Mouse (Mus musculus) heart, adult 9 months (tissue): ENCODE measurements at regions not wholly inside any gene's neighbourhood (a gene's known extent, or its start where the extent isn't known, plus 50 kb on each side); places are given as distances from the start of the nearest gene placed in this dataset.
"Not testable (repeated sequence)": the region's sequence is repeated elsewhere in the genome, so short reads cannot be mapped to it uniquely, and the experiment has no call there.

ENCODE experiments used
- DNase-seq, 2 experiments: peaks; one replicate each; pipeline ENCODE4 v3.0.0; 2022; ENCODE audit warnings: low spot score in 2 of 2

- DNase-seq: no peak
These were observed 841.6 kb upstream of the Adam24 start for GRCm38 (mm10) chr8:39833251-39833650.

- DNase-seq: no peak
These were observed 828.0 kb upstream of the Adam24 start for GRCm38 (mm10) chr8:39846854-39847253.

- no peak for DNase-seq
These were observed 812.3 kb upstream of the Adam24 start for GRCm38 (mm10) chr8:39862544-39862943.

- DNase-seq: no peak
These were observed 772.6 kb upstream of the Adam24 start for GRCm38 (mm10) chr8:39902251-39902650.

- DNase-seq: no peak
These were observed 762.0 kb upstream of the Adam24 start for GRCm38 (mm10) chr8:39912926-39913325.

- DNase-seq: no peak
These were observed 753.5 kb upstream of the Adam24 start for GRCm38 (mm10) chr8:39921336-39921735.

- no peak for DNase-seq
These were observed 751.1 kb upstream of the Adam24 start for GRCm38 (mm10) chr8:39923741-39924140.

GRCm38 (mm10) chr8:39950178-39950896, 724.5 kb upstream of the Adam24 start:
- DNase-seq: no peak

GRCm38 (mm10) chr8:39954497-39954896, 720.4 kb upstream of the Adam24 start:
- no peak for DNase-seq

GRCm38 (mm10) chr8:39954924-39955323, 720.0 kb upstream of the Adam24 start:
- no peak for DNase-seq

- peak; percentile 4 to 13 for DNase-seq
These were observed 669.6 kb upstream of the Adam24 start for GRCm38 (mm10) chr8:40005207-40005837.

GRCm38 (mm10) chr8:40019281-40019943, 655.5 kb upstream of the Adam24 start:
- DNase-seq: no peak

- DNase-seq: no peak
These were observed 610.7 kb upstream of the Adam24 start for GRCm38 (mm10) chr8:40064145-40064544.

GRCm38 (mm10) chr8:40071131-40071530, 603.7 kb upstream of the Adam24 start:
- no peak for DNase-seq

GRCm38 (mm10) chr8:40080976-40081375, 593.9 kb upstream of the Adam24 start:
- DNase-seq: not testable (repeated sequence)

- DNase-seq: no peak
These were observed 590.7 kb upstream of the Adam24 start for GRCm38 (mm10) chr8:40084129-40084528.

GRCm38 (mm10) chr8:40089377-40089776, 585.5 kb upstream of the Adam24 start:
- DNase-seq: no peak

- peak in 1 of 2 experiments; percentile 5 for DNase-seq
These were observed 550.5 kb upstream of the Adam24 start for GRCm38 (mm10) chr8:40124402-40124801.

GRCm38 (mm10) chr8:40127141-40127540, 547.7 kb upstream of the Adam24 start:
- DNase-seq: no peak

- no peak for DNase-seq
These were observed 542.1 kb upstream of the Adam24 start for GRCm38 (mm10) chr8:40132662-40133257.

GRCm38 (mm10) chr8:40150911-40151797, 523.7 kb upstream of the Adam24 start:
- peak in 1 of 2 experiments; percentile 40 for DNase-seq
